Mouse (Mus musculus) heart, embryonic 10.5 days (tissue): ENCODE data around the gene Atp5mpl. TPM values are rescaled to one million over a fixed set of nuclear protein-coding genes. Genes with fewer than 3 reads are reported as not detected.
"Not testable (repeated sequence)": the region's sequence is repeated elsewhere in the genome, so short reads cannot be mapped to it uniquely, and the experiment has no call there.

Source experiments
- DNase-seq: peaks from one replicate; pipeline ENCODE4 v3.0.0-alpha.2; 2017; ENCODE audit warnings: low spot score
- H3K27ac ChIP-seq: fragments of 300-500 bp; sonication (generic); 2 replicates; pipeline ENCODE4 v1.5.1; 2016; ENCODE audit warnings: mild to moderate bottlenecking
- H3K27me3 ChIP-seq: fragments of 300-500 bp; sonication (generic); 2 replicates; pipeline ENCODE4 v1.6.1; 2016; ENCODE audit warnings: mild to moderate bottlenecking; ENCODE audit not compliant: poor library complexity, insufficient read depth, severe bottlenecking
- H3K36me3 ChIP-seq: fragments of 300-500 bp; sonication (generic); 2 replicates; pipeline ENCODE4 v1.6.1; 2016; ENCODE audit warnings: mild to moderate bottlenecking, moderate library complexity
- H3K4me1 ChIP-seq: fragments of 300-500 bp; sonication (generic); 2 replicates; pipeline ENCODE4 v1.6.1; 2016; ENCODE audit warnings: mild to moderate bottlenecking
- H3K4me3 ChIP-seq: fragments of 300-500 bp; sonication (generic); 2 replicates; pipeline ENCODE4 v1.5.1; 2016; ENCODE audit warnings: mild to moderate bottlenecking, moderate library complexity
- H3K9me3 ChIP-seq: fragments of 300-500 bp; sonication (generic); 2 replicates; pipeline ENCODE4 v1.6.1; 2016; ENCODE audit warnings: mild to moderate bottlenecking, moderate library complexity
- WGBS: fragments of 180-500 bp; shearing (Covaris S2); methylation state at CpG from one replicate; pipeline ENCODE4 v1.1.7; 2016; 5-methylcytosine and 5-hydroxymethylcytosine counted together
- polyA plus RNA-seq: library from polyadenylated mRNA; unstranded; fragments of >200 nt; fragmentation: Nextera tagmentation; extraction: Ambion mirVana; gene quantifications from 2 replicates; pipeline ENCODE4 v1.2.1, GENCODE M21; 2016

The Atp5mpl gene
- polyA plus RNA-seq, 1 experiment from 2014 or later = 847 TPM

GRCm38 (mm10) chr12:111977138-111977537 is 10.4 kb upstream of the Atp5mpl start:
- 34% methylated on average over 6 of the region's 6 CpGs for WGBS
- Histone ChIP-seq H3K36me3 (no peaks in the 10 kb centered on the region), H3K4me1 (peaks cover 31% of the 10 kb centered on the region), H3K9me3 (no peaks in the 10 kb centered on the region), H3K27me3 (no peaks in the 10 kb centered on the region), H3K4me3 (no peak overlapping the region), H3K27ac (peak overlapping the region; percentile 84)
- no peak for DNase-seq

- H3K9me3 ChIP-seq = no peaks in the 10 kb centered on the region
- no peak for DNase-seq
- no peak overlapping the region for H3K27ac ChIP-seq
- peaks cover 22% of the 10 kb centered on the region for H3K4me1 ChIP-seq
- no peak overlapping the region for H3K4me3 ChIP-seq
- no peaks in the 10 kb centered on the region for H3K27me3 ChIP-seq
- WGBS = 82% methylated on average over 6 of the region's 6 CpGs
- H3K36me3 ChIP-seq = no peaks in the 10 kb centered on the region
Observed at GRCm38 (mm10) chr12:111974578-111974977, 7.8 kb upstream of the Atp5mpl start.

- DNase-seq = no peak
- Histone ChIP-seq H3K36me3 (no peaks in the 10 kb centered on the region), H3K4me1 (peaks cover 13% of the 10 kb centered on the region), H3K9me3 (no peaks in the 10 kb centered on the region), H3K27me3 (no peaks in the 10 kb centered on the region), H3K4me3 (no peak overlapping the region), H3K27ac (no peak overlapping the region)
- 85% methylated on average over 10 of the region's 10 CpGs for WGBS
Observed at GRCm38 (mm10) chr12:111972504-111972903, 5.7 kb upstream of the Atp5mpl start.

- DNase-seq = no peak
- H3K9me3 ChIP-seq = no peaks in the 10 kb centered on the region
- H3K4me3 ChIP-seq = no peak within 1 kb of the TSS
- peaks cover under 1% of the 10 kb centered on the region for H3K4me1 ChIP-seq
- H3K36me3 ChIP-seq = no peaks in the 10 kb centered on the region
- no peaks in the 10 kb centered on the region for H3K27me3 ChIP-seq
- no peak within 1 kb of the TSS for H3K27ac ChIP-seq
- 86% methylated on average over 18 of the region's 18 CpGs for WGBS
Observed at GRCm38 (mm10) chr12:111971231-111971686, 4.5 kb upstream of the Atp5mpl start, which contains the start of gene Tdrd9. TSS of gene Tdrd9 (plus strand) at chr12:111971559.

GRCm38 (mm10) chr12:111970085-111970484 is 3.3 kb upstream of the Atp5mpl start:
- Histone ChIP-seq H3K9me3 (no peaks in the 10 kb centered on the region), H3K36me3 (no peaks in the 10 kb centered on the region), H3K27ac (no peak overlapping the region), H3K4me3 (no peak overlapping the region), H3K4me1 (peaks cover 11% of the 10 kb centered on the region), H3K27me3 (no peaks in the 10 kb centered on the region)
- 75% methylated on average over 4 of the region's 4 CpGs for WGBS
- no peak for DNase-seq

- Histone ChIP-seq H3K4me1 (peaks cover 16% of the 10 kb centered on the region), H3K27me3 (no peaks in the 10 kb centered on the region), H3K9me3 (0 out of 2 replicates have a peak, but pooled peaks cover 3% of the 10 kb centered on the region), H3K36me3 (peaks cover 55% of the 10 kb centered on the region), H3K4me3 (no peak overlapping the region), H3K27ac (no peak overlapping the region)
- no peak for DNase-seq
- 89% methylated on average over 5 of the region's 5 CpGs for WGBS
Observed at GRCm38 (mm10) chr12:111963339-111963738, 3.4 kb downstream of the Atp5mpl start.

- Histone ChIP-seq H3K4me1 (peaks cover 11% of the 10 kb centered on the region), H3K27ac (no peak overlapping the region), H3K27me3 (no peaks in the 10 kb centered on the region), H3K9me3 (0 out of 2 replicates have a peak, but pooled peaks cover 3% of the 10 kb centered on the region), H3K4me3 (no peak overlapping the region), H3K36me3 (peaks cover 45% of the 10 kb centered on the region)
- WGBS = 41% methylated on average over 9 of the region's 9 CpGs
- no peak for DNase-seq
Observed at GRCm38 (mm10) chr12:111958101-111958865, 8.5 kb downstream of the Atp5mpl start.

- no peak overlapping the region for H3K27ac ChIP-seq
- H3K27me3 ChIP-seq = no peaks in the 10 kb centered on the region
- H3K4me1 ChIP-seq = peaks cover 20% of the 10 kb centered on the region
- 0 out of 2 replicates have a peak, but pooled peaks cover 3% of the 10 kb centered on the region for H3K9me3 ChIP-seq
- no peak overlapping the region for H3K4me3 ChIP-seq
- DNase-seq = no peak
- H3K36me3 ChIP-seq = peaks cover 24% of the 10 kb centered on the region
- 77% methylated on average over 5 of the region's 5 CpGs for WGBS
Observed at GRCm38 (mm10) chr12:111956173-111956572, 10.6 kb downstream of the Atp5mpl start.

GRCm38 (mm10) chr12:111951701-111952100 is 15.1 kb downstream of the Atp5mpl start:
- H3K4me3 ChIP-seq = no peak overlapping the region
- H3K27me3 ChIP-seq = no peaks in the 10 kb centered on the region
- DNase-seq = no peak
- peaks cover 13% of the 10 kb centered on the region for H3K4me1 ChIP-seq
- no peak overlapping the region; the same call in 1 of the 2 replicates for H3K27ac ChIP-seq
- H3K9me3 ChIP-seq = no peaks in the 10 kb centered on the region
- 58% methylated on average over 5 of the region's 5 CpGs for WGBS
- no peaks in the 10 kb centered on the region for H3K36me3 ChIP-seq

- no peak for DNase-seq
- H3K36me3 ChIP-seq = no peaks in the 10 kb centered on the region
- no peaks in the 10 kb centered on the region for H3K27me3 ChIP-seq
- no peak overlapping the region for H3K4me3 ChIP-seq
- H3K27ac ChIP-seq = 0 out of 2 replicates have a peak overlapping the region, but pooled peaks have one; percentile 42
- no peaks in the 10 kb centered on the region for H3K9me3 ChIP-seq
- H3K4me1 ChIP-seq = peaks cover 22% of the 10 kb centered on the region
- 73% methylated on average over 5 of the region's 5 CpGs for WGBS
Observed at GRCm38 (mm10) chr12:111950486-111950885, 16.3 kb downstream of the Atp5mpl start.

- Histone ChIP-seq H3K27ac (peak overlapping the region; percentile 75), H3K27me3 (no peaks in the 10 kb centered on the region), H3K4me3 (no peak overlapping the region), H3K36me3 (no peaks in the 10 kb centered on the region), H3K9me3 (no peaks in the 10 kb centered on the region), H3K4me1 (peaks cover 50% of the 10 kb centered on the region)
- 16% methylated on average over 2 of the region's 2 CpGs for WGBS
- peak; percentile 90 for DNase-seq
Observed at GRCm38 (mm10) chr12:111946716-111947115, 20.1 kb downstream of the Atp5mpl start.

GRCm38 (mm10) chr12:111945765-111946655 is 20.8 kb downstream of the Atp5mpl start:
- 42% methylated on average over 13 of the region's 15 CpGs for WGBS
- H3K4me1 ChIP-seq = peaks cover 44% of the 10 kb centered on the region
- peak overlapping the region; percentile 27 for H3K4me3 ChIP-seq
- H3K36me3 ChIP-seq, H3K9me3 ChIP-seq, DNase-seq, H3K27me3 ChIP-seq: not testable (repeated sequence)
- H3K27ac ChIP-seq = peak overlapping the region; percentile 89

- WGBS = 19% methylated on average over 8 of the region's 8 CpGs
- Histone ChIP-seq H3K27me3 (no peaks in the 10 kb centered on the region), H3K27ac (peak overlapping the region; percentile 89), H3K9me3 (no peaks in the 10 kb centered on the region), H3K36me3 (no peaks in the 10 kb centered on the region), H3K4me1 (peaks cover 52% of the 10 kb centered on the region), H3K4me3 (peak overlapping the region; percentile 27)
- DNase-seq = peak; percentile 91
Observed at GRCm38 (mm10) chr12:111945115-111945514, 21.7 kb downstream of the Atp5mpl start.
